Mouse (Mus musculus): Measurements from ENCODE around the gene Sdk2.

The Sdk2 gene

DNA sequence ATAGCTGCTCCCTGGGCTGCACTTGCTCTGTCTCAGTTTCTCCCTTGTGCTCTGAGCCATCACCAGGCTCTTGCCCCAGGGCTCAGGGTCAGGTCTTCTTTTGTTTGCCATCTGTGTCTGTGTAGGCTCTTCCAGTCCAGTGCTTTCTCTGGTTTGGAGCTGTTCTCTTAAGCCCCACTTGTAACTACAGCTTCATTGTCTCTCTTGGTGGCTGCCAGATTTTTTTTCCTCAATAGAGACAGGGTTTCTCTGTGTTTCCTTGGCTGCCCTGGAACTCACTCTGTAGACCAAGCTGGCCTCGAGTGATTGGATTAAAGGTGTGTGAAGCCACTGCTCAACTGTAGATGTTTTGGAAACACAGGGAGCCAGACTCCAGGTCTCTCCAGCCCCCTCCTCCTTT lies 247.8 kb downstream of the Sdk2 start:
- DNase-seq: no peak

GRCm38 (mm10) chr11:113816971-113817548 lies 249.8 kb downstream of the Sdk2 start:
- DNase-seq: no peak

DNA sequence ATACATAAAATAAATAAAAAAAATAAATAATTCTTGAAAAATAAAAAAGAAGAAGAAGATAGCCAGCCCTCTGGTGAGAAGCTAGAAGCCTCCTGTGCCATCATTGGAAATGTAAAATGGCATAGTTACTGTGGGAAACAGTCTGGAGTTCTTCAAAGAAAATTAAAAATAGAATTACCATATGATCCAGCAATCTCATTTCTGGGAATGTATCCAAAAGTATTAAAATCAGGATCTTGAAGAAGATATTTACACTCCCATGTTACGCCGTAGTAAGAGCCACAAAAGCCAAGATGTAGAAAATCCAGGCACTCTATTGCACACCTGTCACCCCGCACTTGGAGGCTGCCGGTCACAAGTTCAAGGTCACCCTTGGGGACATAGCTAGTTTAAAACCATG lies 250.4 kb downstream of the Sdk2 start:
- no peak for DNase-seq

GRCm38 (mm10) chr11:113811546-113812339 lies 255.1 kb downstream of the Sdk2 start:
- DNase-seq: no peak

DNA sequence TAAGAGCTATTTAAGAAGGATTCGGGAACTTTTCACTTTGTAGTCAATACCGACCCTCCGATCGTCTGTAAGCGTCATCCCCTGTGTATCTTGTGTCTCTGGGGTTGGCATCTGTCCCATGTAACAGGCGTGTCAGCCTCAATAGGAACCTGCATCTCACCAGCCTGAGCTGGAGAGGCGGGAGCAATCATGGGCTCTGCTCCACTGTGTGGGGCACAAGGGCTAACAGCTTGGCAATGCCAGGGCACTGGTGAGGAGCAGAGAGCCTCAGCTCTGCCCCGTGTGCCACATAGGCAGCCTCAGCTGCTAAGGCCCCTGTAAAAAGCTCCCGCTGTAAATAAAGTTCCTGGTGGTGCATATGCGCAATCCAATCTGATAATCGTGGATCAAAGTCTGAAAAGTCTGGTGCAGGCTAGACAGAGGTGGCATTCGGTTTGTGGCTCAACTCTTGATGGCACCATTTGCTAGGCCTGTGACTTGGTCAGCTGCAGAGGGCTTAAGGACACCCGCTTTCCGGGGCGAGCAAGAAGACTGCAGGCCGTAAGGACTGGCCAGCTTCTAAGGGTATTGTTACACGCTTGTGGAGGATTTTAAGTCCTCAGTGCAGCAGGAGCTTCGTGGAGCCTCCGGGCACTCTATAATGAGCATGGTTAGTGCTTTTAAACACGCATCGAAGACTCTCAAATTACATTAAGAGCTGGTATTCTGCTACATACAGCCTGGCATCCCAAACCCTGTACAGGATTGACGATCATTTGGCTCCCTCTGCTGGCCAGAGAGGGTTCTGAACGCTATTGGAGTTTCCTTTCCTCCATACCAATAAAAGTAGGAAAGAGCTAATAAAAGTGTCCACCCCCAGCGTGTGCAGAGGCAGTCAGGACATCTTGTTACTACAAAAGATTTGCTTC lies 256.0 kb downstream of the Sdk2 start:
- peak; percentile 81 for DNase-seq

GRCm38 (mm10) chr11:113807086-113807485 lies 259.8 kb downstream of the Sdk2 start:
- peak; percentile 64 for DNase-seq

DNA sequence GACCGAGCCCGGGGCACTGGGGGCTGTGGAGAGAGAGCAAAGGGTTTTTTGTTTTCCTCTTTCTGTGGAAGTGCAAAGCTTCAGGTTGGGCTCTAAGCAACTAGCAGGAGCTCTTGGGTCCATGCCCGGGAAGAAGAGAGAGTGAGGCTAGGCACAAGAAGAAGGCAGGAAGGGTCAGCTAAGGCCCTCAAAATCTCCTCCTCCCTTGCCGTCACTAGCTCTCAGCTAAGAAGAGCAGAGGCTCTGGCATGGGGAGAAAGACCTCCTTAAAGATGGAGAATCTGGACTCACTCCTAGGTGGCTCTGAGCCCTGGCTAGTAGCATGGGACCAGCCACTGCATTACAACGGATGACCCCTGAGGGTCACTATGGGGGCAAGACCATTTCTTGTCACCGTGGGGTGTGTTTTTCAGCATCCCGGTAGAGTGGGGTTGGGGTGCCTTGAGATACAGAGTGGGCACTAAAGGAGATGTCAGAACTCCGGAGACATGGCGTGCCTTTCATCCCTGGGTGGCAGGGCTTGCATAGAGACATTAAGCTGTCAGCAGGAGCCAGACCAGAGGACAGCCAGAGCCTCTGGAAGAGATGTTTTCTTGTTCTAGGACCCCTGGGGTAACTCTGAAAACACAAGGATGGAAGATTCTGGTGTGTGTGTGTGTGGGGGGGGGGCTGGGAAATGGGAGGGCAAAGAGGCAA lies 260.3 kb downstream of the Sdk2 start:
- DNase-seq: no peak

GRCm38 (mm10) chr11:113805974-113806373 lies 260.9 kb downstream of the Sdk2 start:
- DNase-seq: no peak

- peak; percentile 61 for DNase-seq
Observed at GRCm38 (mm10) chr11:113803321-113803941, 263.4 kb downstream of the Sdk2 start.

DNA sequence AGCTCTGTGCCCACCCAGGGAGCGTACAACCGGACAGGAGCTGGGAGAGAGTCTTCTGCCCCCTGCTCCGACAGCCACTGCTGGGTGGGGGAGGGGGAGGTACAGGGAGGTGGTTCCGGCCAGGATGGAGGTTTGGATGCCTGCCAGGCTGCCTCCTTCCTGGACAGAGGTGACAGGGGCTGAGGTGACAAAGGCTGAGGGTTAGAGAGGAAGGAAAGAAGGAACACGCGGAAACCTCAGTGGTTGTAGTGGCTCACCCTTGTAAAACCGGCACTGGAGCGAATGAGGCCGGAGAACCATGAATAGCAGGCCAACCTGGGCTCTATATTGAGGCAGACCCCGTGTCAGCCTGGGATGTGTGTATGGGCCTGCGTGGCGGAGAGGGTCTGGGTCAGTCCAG lies 264.4 kb downstream of the Sdk2 start:
- peak; percentile 72 for DNase-seq

GRCm38 (mm10) chr11:113800026-113800425 lies 266.8 kb downstream of the Sdk2 start:
- DNase-seq: no peak

DNA sequence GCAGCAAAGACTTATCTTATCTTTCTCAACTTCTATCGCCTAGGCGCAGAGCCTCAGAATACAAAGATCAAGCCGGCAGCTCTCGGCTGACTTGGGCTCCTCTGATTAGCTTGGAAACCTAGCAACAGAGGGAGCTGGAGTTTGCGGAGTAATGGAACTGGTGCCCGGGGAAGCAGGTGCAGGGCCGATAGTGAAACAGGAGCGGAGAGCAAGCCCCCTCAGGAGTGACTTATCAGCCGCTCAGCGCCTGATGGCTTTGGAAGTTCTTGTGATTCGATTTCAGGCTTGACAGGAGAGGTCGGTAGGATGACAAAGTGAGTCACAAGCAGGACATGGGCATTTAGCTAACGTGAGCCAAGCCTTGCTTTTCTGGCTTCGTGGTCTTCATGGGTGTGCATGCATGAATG lies 267.8 kb downstream of the Sdk2 start:
- no peak for DNase-seq

- DNase-seq: no peak
Observed at GRCm38 (mm10) chr11:113798011-113798410, 268.8 kb downstream of the Sdk2 start.

DNA sequence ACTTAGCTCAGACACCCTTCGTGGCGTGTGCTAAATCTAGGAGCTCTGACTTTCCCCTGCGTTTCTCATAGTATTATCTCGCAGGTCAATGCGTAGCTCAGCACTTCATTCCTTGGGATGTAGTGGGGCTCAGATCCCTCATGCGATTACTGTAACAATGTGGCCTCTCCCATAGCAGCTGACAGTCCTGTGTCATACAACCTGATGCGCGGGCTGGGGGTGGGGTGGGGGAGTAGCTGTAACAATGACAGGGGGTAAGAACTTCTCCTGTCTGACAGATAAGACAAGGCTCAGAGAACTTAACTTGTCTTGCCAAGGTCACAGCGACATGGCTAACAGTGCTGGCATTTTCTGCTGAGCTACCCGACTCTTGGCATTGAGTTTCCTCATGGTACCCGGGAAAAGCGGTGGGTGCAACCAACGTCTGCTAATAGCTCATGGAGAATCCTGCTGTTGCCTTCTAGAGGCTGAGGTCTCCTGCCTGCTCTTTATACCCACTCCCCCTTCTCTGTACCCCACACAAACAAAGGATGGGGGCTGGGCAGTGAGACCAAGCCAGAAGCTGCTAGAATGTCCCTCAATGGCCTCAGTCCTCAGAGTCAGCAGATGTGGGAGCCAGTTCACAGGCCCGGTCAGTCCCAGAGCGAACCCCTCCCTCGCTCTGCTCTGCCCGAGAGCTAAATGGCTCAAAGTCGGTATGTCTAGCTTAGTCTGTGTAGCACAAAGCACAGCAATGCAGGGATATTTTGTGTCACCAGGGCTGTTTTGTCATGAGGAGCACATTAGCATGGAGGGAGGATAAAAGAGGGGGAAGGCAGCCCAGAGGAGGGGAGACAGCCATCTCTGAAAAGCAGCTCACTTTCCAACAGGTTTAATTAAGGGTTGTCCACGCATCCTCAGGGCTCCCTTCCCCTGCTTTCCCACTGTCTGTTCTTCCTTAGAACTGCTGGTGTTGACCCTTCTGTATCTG lies 269.5 kb downstream of the Sdk2 start:
- no peak for DNase-seq

DNA sequence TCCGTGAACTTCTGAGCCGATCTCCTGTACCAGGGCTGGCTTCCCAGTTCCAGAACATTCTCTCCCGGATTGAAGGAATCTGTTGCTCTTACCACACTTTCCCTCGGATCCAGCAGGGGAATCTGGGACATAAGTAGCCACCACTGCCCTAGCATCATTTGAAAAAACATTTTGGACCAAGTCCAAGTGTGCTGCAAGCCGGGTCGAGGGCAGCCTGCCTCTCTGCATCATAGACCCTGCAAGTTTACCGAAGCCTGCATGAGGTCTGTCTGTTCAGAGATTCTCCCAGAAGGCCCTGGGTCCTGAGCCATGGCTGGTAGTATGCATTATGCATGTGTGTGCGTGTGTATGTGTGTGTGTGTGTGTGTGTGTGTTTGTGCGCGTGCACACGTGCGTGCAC lies 271.0 kb downstream of the Sdk2 start:
- DNase-seq: no peak

- DNase-seq: no peak
Observed at GRCm38 (mm10) chr11:113791357-113792215, 275.3 kb downstream of the Sdk2 start.

DNA sequence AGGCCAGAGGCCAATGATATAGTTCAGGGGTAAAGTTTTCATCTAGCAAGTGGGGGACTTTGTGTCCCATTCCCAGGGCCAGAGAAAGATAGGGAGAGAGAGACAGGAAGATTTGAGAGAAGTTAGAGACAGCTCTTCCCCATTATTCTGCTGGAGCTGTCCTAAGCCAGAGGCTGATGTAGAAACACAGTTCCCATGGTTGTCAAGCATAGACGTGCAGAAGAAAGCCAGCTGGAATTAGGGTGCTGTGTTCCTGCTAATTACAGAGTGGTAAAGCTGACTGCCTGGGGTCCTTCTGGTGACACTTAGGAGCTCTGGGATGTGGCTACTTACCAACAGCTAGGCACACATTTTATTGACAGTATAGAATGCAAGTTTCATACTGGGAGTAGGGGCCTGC lies 277.7 kb downstream of the Sdk2 start:
- DNase-seq: no peak

GRCm38 (mm10) chr11:113788183-113788789 lies 278.6 kb downstream of the Sdk2 start:
- DNase-seq: peak; percentile 36

- no peak for DNase-seq
Observed at GRCm38 (mm10) chr11:113787432-113788182, 279.2 kb downstream of the Sdk2 start.
